Mouse (Mus musculus) MEL (cell line): ENCODE measurements around the gene Olfr825. TPM values are rescaled to one million over a fixed set of nuclear protein-coding genes. Genes with fewer than 3 reads are reported as not detected.

Source experiments
- DNase-seq: peaks from one replicate; pipeline ENCODE4 v3.0.0; 2011; ENCODE audit warnings: low read depth, low spot score
- H3K27ac ChIP-seq: 2 replicates; pipeline ENCODE4 v1.5.1; 2012; ENCODE audit warnings: low read depth, mild to moderate bottlenecking, control low read depth, low read length, moderate library complexity; ENCODE audit not compliant: control insufficient read depth
- H3K27me3 ChIP-seq, 2 experiments: fragments of 150-350 bp in 1 of 2; sonication (generic) in 1 of 2; 2 replicates each; pipeline ENCODE4 v1.6.1; 2012; ENCODE audit warnings: low read length in 2 of 2, mild to moderate bottlenecking in 2 of 2, improper control_type of control experiment in 1 of 2, moderate library complexity in 1 of 2; ENCODE audit not compliant: insufficient read depth in 2 of 2, control insufficient read depth in 1 of 2
- H3K36me3 ChIP-seq, 2 experiments: 2 replicates each; pipeline ENCODE4 v1.6.1; 2012 to 2014; ENCODE audit warnings: low read length in 2 of 2, improper control_type of control experiment in 1 of 2, inconsistent platforms in 1 of 2, mild to moderate bottlenecking in 1 of 2; ENCODE audit not compliant: insufficient read depth in 2 of 2, control insufficient read depth in 1 of 2
- H3K4me1 ChIP-seq, 2 experiments: fragments of 150-350 bp in 1 of 2; sonication (generic) in 1 of 2; 2 replicates each; pipeline ENCODE4 v1.6.1; 2012; ENCODE audit warnings: low read length in 2 of 2, improper control_type of control experiment in 1 of 2, mild to moderate bottlenecking in 1 of 2; ENCODE audit not compliant: insufficient read depth in 2 of 2, control insufficient read depth in 1 of 2
- H3K4me3 ChIP-seq, 2 experiments: fragments of 150-350 bp in 1 of 2; sonication (generic) in 1 of 2; 2 replicates each; pipeline ENCODE4 v1.5.1; 2012; ENCODE audit warnings: low read depth in 2 of 2, low read length in 2 of 2, mild to moderate bottlenecking in 2 of 2, moderate library complexity in 2 of 2, control low read depth in 1 of 2, improper control_type of control experiment in 1 of 2; ENCODE audit not compliant: control insufficient read depth in 1 of 2, insufficient read depth in 1 of 2
- H3K79me2 ChIP-seq: 2 replicates; pipeline ENCODE4 v1.6.1; 2012; ENCODE audit warnings: mild to moderate bottlenecking, low read length, moderate library complexity; ENCODE audit not compliant: control insufficient read depth, poor library complexity, insufficient read depth
- H3K9ac ChIP-seq: 2 replicates; pipeline ENCODE4 v1.6.1; 2012; ENCODE audit warnings: low read depth, mild to moderate bottlenecking, control low read depth, low read length, moderate library complexity; ENCODE audit not compliant: control insufficient read depth, poor library complexity, severe bottlenecking
- H3K9me3 ChIP-seq: fragments of 150-350 bp; sonication (generic); replicated peaks from 2 replicates; pipeline ENCODE4 v1.6.1; 2012; ENCODE audit warnings: mild to moderate bottlenecking, low read length, improper control_type of control experiment, moderate library complexity; ENCODE audit not compliant: insufficient read depth
- CHD1 ChIP-seq: IDR thresholded peaks from 2 replicates; pipeline ENCODE4 v1.6.1; 2012; ENCODE audit warnings: low read depth, mild to moderate bottlenecking, inconsistent platforms, low read length, improper control_type of control experiment
- CHD2 ChIP-seq: IDR thresholded peaks from 2 replicates; pipeline ENCODE4 v1.6.1; 2011; ENCODE audit warnings: low read length, improper control_type of control experiment
- CTCF ChIP-seq, 3 experiments: IDR thresholded peaks in 2 of 3; conservative IDR thresholded peaks in 1 of 3; 2 replicates each; pipeline ENCODE4 v1.5.1; 2011 to 2012; ENCODE audit warnings: low read length in 3 of 3, low read depth in 2 of 3, mild to moderate bottlenecking in 2 of 3, improper control_type of control experiment in 1 of 3, inconsistent platforms in 1 of 3, mixed read lengths in 1 of 3, moderate library complexity in 1 of 3; ENCODE audit not compliant: control insufficient read depth in 1 of 3, insufficient read depth in 1 of 3, poor library complexity in 1 of 3, severe bottlenecking in 1 of 3
- E2F4 ChIP-seq: IDR thresholded peaks from 2 replicates; pipeline ENCODE4 v1.6.1; 2011; ENCODE audit warnings: low read depth, low read length, improper control_type of control experiment, borderline replicate concordance
- EP300 ChIP-seq, 2 experiments: IDR thresholded peaks; 2 replicates each; pipeline ENCODE4 v1.6.1; 2011; ENCODE audit warnings: improper control_type of control experiment in 2 of 2, low read length in 2 of 2, low read depth in 1 of 2, mild to moderate bottlenecking in 1 of 2
- ETS1 ChIP-seq: IDR thresholded peaks from 2 replicates; pipeline ENCODE4 v1.6.1; 2012; ENCODE audit warnings: low read depth, mild to moderate bottlenecking, inconsistent platforms, low read length, improper control_type of control experiment, moderate library complexity
- GATA1 ChIP-seq: IDR thresholded peaks from 2 replicates; pipeline ENCODE4 v1.6.1; 2011; ENCODE audit warnings: low read depth, low read length, improper control_type of control experiment
- MAX ChIP-seq: IDR thresholded peaks from 2 replicates; pipeline ENCODE4 v1.6.1; 2011; ENCODE audit warnings: low read length, improper control_type of control experiment
- MAZ ChIP-seq: IDR thresholded peaks from 2 replicates; pipeline ENCODE4 v1.6.1; 2012; ENCODE audit warnings: low read depth, mild to moderate bottlenecking, inconsistent platforms, low read length, improper control_type of control experiment
- MXI1 ChIP-seq: IDR thresholded peaks from 2 replicates; pipeline ENCODE4 v1.6.1; 2011; ENCODE audit warnings: mild to moderate bottlenecking, low read depth, low read length, improper control_type of control experiment
- MYB ChIP-seq: IDR thresholded peaks from 2 replicates; pipeline ENCODE4 v1.6.1; 2011; ENCODE audit warnings: mild to moderate bottlenecking, low read depth, low read length, improper control_type of control experiment
- MYC ChIP-seq: IDR thresholded peaks from 2 replicates; pipeline ENCODE4 v1.6.1; 2011; ENCODE audit warnings: low read depth, mild to moderate bottlenecking, low read length, improper control_type of control experiment, moderate library complexity
- NELFE ChIP-seq: IDR thresholded peaks from 2 replicates; pipeline ENCODE4 v1.6.1; 2011; ENCODE audit warnings: low read depth, low read length, improper control_type of control experiment
- POLR2AphosphoS2 ChIP-seq: IDR thresholded peaks from 2 replicates; pipeline ENCODE4 v1.6.1; 2011; ENCODE audit warnings: low read length, improper control_type of control experiment
- RAD21 ChIP-seq: IDR thresholded peaks from 2 replicates; pipeline ENCODE4 v1.6.1; 2011; ENCODE audit warnings: mild to moderate bottlenecking, low read depth, low read length, improper control_type of control experiment
- RCOR1 ChIP-seq: IDR thresholded peaks from 2 replicates; pipeline ENCODE4 v1.6.1; 2012; ENCODE audit warnings: low read depth, mild to moderate bottlenecking, inconsistent platforms, low read length, improper control_type of control experiment
- SIN3A ChIP-seq: IDR thresholded peaks from 2 replicates; pipeline ENCODE4 v1.6.1; 2012; ENCODE audit warnings: low read length, improper control_type of control experiment, inconsistent platforms
- SMC3 ChIP-seq: IDR thresholded peaks from 2 replicates; pipeline ENCODE4 v1.6.1; 2011; ENCODE audit warnings: low read depth, low read length, improper control_type of control experiment
- TBP ChIP-seq: IDR thresholded peaks from 2 replicates; pipeline ENCODE4 v1.8.0; 2011; ENCODE audit warnings: low read depth, low read length, improper control_type of control experiment
- UBTF ChIP-seq: IDR thresholded peaks from 2 replicates; pipeline ENCODE4 v1.6.1; 2012; ENCODE audit warnings: low read depth, mild to moderate bottlenecking, inconsistent platforms, low read length, improper control_type of control experiment, moderate library complexity, borderline replicate concordance; ENCODE audit not compliant: insufficient read depth
- ZC3H11A ChIP-seq: IDR thresholded peaks from 2 replicates; pipeline ENCODE4 v1.6.1; 2012; ENCODE audit warnings: low read depth, mild to moderate bottlenecking, inconsistent platforms, low read length, improper control_type of control experiment
- ZKSCAN1 ChIP-seq: IDR thresholded peaks from 2 replicates; pipeline ENCODE4 v1.6.1; 2012; ENCODE audit warnings: low read depth, mild to moderate bottlenecking, inconsistent platforms, low read length, improper control_type of control experiment, moderate library complexity
- ZNF384 ChIP-seq: IDR thresholded peaks from 2 replicates; pipeline ENCODE4 v1.6.1; 2012; ENCODE audit warnings: low read depth, mild to moderate bottlenecking, inconsistent platforms, low read length, improper control_type of control experiment
- polyA plus RNA-seq, 2 experiments: library from polyadenylated mRNA; stranded (reverse) in 1 of 2; unstranded in 1 of 2; fragments of >175 nt in 1 of 2; fragments of >200 nt in 1 of 2; gene quantifications; 2 replicates each; pipeline versions ENCODE4 v1.2.1 to v1.2.4; 2012; ENCODE audit warnings: low replicate concordance in 2 of 2, low read depth in 1 of 2; ENCODE audit not compliant: insufficient read length in 2 of 2, insufficient read depth in 1 of 2, missing spikeins in 1 of 2
- total RNA-seq: library from RNA; depleted of rRNA; stranded (reverse); fragments of 300-350 nt; gene quantifications from 2 replicates; pipeline ENCODE4 v1.2.3, GENCODE M21; 2012; rRNA removed

The Olfr825 gene
- total RNA-seq (not detected in 2 replicates), polyA plus RNA-seq (not detected)

GRCm38 (mm10) chr10:130166666-130167065 lies at the start of gene Olfr825:
Gene Olfr825 (minus strand): TSS chr10:130166766.
- Histone ChIP-seq H3K9ac (no peak within 1 kb of the TSS), H3K9me3 (no peaks in the 10 kb centered on the region), H3K27me3 (no peaks in the 10 kb centered on the region), H3K36me3 (peaks cover 0 to 5% of the 10 kb centered on the region in 2 experiments; a peak in 2 of 4 replicates)
- TF ChIP-seq MYC (no peak), NELFE (no peak), E2F4 (no peak), MAX (no peak), RAD21 (no peak), CHD1 (no peak), ZNF384 (no peak), CTCF (IDR thresholded peaks at IDR 0.05 in 2 of 3, conservative IDR thresholded peaks at IDR 0.05 in 1 of 3; ENCODE audit: control insufficient read depth in 1 of 3, insufficient read depth in 1 of 3, low read depth in 2 of 3, low read length in 3 of 3, poor library complexity in 1 of 3, severe bottlenecking in 1 of 3) (no peak), TBP (no peak), MAZ (no peak), MYB (no peak), UBTF (no peak), CHD2 (no peak), SIN3A (no peak), POLR2AphosphoS2 (no peak), ZC3H11A (no peak), GATA1 (no peak), RCOR1 (no peak)
- TF ChIP-seq, all 39 proteins: peak for 0
- H3K27ac ChIP-seq: no peak within 1 kb of the TSS
- H3K4me3 ChIP-seq: no peak within 1 kb of the TSS
- H3K4me1 ChIP-seq: peaks cover 0 to 18% of the 10 kb centered on the region in 2 experiments; a peak in 2 of 4 replicates
- DNase-seq: no peak
- no peaks in the 10 kb centered on the region for H3K79me2 ChIP-seq

DNA sequence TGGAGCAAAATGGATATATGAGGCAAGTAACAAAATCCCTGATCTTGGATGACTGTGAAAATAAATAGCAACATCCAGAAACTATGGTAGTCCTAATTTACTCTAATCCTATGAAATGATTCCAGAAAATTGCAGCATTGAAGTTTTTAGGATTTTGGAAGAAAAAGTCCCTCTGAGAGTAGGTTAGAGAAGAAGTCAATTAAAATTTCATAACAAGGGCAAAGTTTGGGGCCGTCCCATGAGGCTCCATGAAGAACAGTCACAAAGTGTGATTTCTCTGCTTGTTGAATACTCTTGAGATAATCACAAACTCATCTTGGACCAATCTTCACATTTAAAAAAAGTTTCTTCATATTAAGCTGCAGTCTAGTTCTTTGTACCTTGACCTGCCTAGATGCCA lies 47.7 kb upstream of the Olfr825 start, which contains the start of gene Olfr827:
Gene Olfr827 (minus strand): TSS at position 101 of the 400 bp plus-strand sequence.
- H3K27me3 ChIP-seq: no peaks in the 10 kb centered on the region
- H3K9ac ChIP-seq: no peak within 1 kb of the TSS
- no peak for DNase-seq
- no peaks in the 10 kb centered on the region for H3K36me3 ChIP-seq
- H3K79me2 ChIP-seq: no peaks in the 10 kb centered on the region
- no peak within 1 kb of the TSS for H3K4me3 ChIP-seq
- TF ChIP-seq ZC3H11A (no peak), ZNF384 (no peak), ETS1 (no peak), SMC3 (no peak), MYC (no peak), ZKSCAN1 (no peak), EP300 (IDR thresholded peaks at IDR 0.05; ENCODE audit: low read depth in 1 of 2, low read length in 2 of 2) (no peak), RAD21 (no peak), MXI1 (no peak)
- no peaks in the 10 kb centered on the region for H3K9me3 ChIP-seq
- no peak within 1 kb of the TSS for H3K27ac ChIP-seq
- H3K4me1 ChIP-seq: no peaks in the 10 kb centered on the region
